Mouse (Mus musculus) ES-Bruce4 (cell line): ENCODE data around the gene Dynlrb1.

Source experiments
- CTCF ChIP-seq: IDR thresholded peaks from one replicate; pipeline ENCODE4 v1.8.1; 2011; ENCODE audit warnings: low read depth, low read length
- EP300 ChIP-seq: IDR thresholded peaks from 2 replicates; pipeline ENCODE4 v1.6.1; 2011; ENCODE audit warnings: low read depth, low read length; ENCODE audit not compliant: insufficient read depth
- POLR2A ChIP-seq: IDR thresholded peaks from one replicate; pipeline ENCODE4 v1.8.1; 2011; ENCODE audit warnings: low read length; ENCODE audit not compliant: insufficient read depth

- no peak for TF ChIP-seq CTCF
- TF ChIP-seq POLR2A: no peak
- TF ChIP-seq EP300: no peak
Measured at GRCm38 (mm10) chr2:155290066-155290465, 53.7 kb downstream of the Dynlrb1 start.
